Mouse (Mus musculus) kidney, embryonic 14.5 days (tissue): ENCODE measurements at regions not wholly inside any gene's neighbourhood (a gene's known extent, or its start where the extent isn't known, plus 50 kb on each side); places are given as distances from the start of the nearest gene placed in this dataset.
"Not testable (repeated sequence)": the region's sequence is repeated elsewhere in the genome, so short reads cannot be mapped to it uniquely, and the experiment has no call there.

ENCODE experiments used
- ATAC-seq: fragments of 200-750 bp; cut with Nextera tagmentation; 2 replicates; pipeline ENCODE4 v1.8.0; 2017; ENCODE audit warnings: moderate number of reproducible peaks, mild to moderate bottlenecking, moderate TSS enrichment, moderate library complexity; ENCODE audit not compliant: low FRiP score, low TSS enrichment
- H3K27ac ChIP-seq: fragments of 300-500 bp; sonication (generic); 2 replicates; pipeline ENCODE4 v1.5.1; 2014; ENCODE audit warnings: low read depth, mild to moderate bottlenecking, low read length, moderate library complexity, mixed read lengths
- H3K27me3 ChIP-seq: fragments of 300-500 bp; sonication (generic); 2 replicates; pipeline ENCODE4 v1.6.1; 2014; ENCODE audit warnings: mild to moderate bottlenecking, low read length; ENCODE audit not compliant: control insufficient read depth, insufficient read depth
- H3K36me3 ChIP-seq: fragments of 300-500 bp; sonication (generic); 2 replicates; pipeline ENCODE4 v1.6.1; 2014; ENCODE audit warnings: low read length, mixed read lengths; ENCODE audit not compliant: control insufficient read depth, insufficient read depth
- H3K4me1 ChIP-seq: fragments of 300-500 bp; sonication (generic); 2 replicates; pipeline ENCODE4 v1.6.1; 2014; ENCODE audit warnings: low read length, mixed read lengths; ENCODE audit not compliant: control insufficient read depth, insufficient read depth
- H3K4me2 ChIP-seq: fragments of 300-500 bp; sonication (generic); replicated peaks from 2 replicates; pipeline ENCODE4 v1.6.1; 2014; ENCODE audit warnings: low read depth, mild to moderate bottlenecking, low read length
- H3K4me3 ChIP-seq: fragments of 300-500 bp; sonication (generic); 2 replicates; pipeline ENCODE4 v1.5.1; 2014; ENCODE audit warnings: mild to moderate bottlenecking, low read length
- H3K9ac ChIP-seq: fragments of 300-500 bp; sonication (generic); 2 replicates; pipeline ENCODE4 v1.6.1; 2014; ENCODE audit warnings: low read depth, mild to moderate bottlenecking, low read length, moderate library complexity
- H3K9me3 ChIP-seq: fragments of 300-500 bp; sonication (generic); 2 replicates; pipeline ENCODE4 v1.6.1; 2016; ENCODE audit warnings: low read length; ENCODE audit not compliant: control insufficient read depth
- WGBS: fragments of 180-500 bp; shearing (Covaris S2); extraction: QIAGEN DNeasy Blood & Tissue Kit; methylation state at CpG from one replicate; pipeline ENCODE4 v1.1.7; 2014; 5-methylcytosine and 5-hydroxymethylcytosine counted together

DNA sequence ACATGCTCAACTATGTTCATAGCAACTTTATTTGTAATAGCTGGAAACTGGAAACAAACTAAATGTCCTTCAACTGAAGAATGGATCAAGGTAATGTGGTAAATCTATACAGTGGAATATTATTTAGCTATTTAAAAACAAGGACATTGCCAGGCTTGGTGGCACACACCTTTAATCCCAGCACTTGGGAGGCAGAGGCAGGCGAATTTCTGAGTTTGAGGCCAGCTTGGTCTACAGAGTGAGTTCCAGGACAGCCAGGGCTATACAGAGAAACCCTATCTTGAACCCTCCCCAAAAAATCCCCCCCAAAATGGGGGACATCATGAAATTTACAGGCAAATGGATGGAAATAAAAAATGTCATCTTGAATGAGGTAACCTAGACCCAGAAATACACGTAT, 213.6 kb downstream of the Gm31371 start:
- not testable (repeated sequence) for H3K36me3 ChIP-seq, H3K9me3 ChIP-seq, H3K4me3 ChIP-seq, H3K4me2 ChIP-seq, H3K9ac ChIP-seq, H3K4me1 ChIP-seq, H3K27me3 ChIP-seq, ATAC-seq, H3K27ac ChIP-seq
- 74% methylated on average over 2 of the region's 2 CpGs for WGBS

GRCm38 (mm10) chr8:20119581-20119980, 216.4 kb downstream of the Gm31371 start:
- 81% methylated on average over 4 of the region's 4 CpGs for WGBS
- H3K36me3 ChIP-seq, H3K4me2 ChIP-seq, H3K4me3 ChIP-seq, H3K27me3 ChIP-seq, H3K4me1 ChIP-seq, H3K9ac ChIP-seq, ATAC-seq, H3K9me3 ChIP-seq, H3K27ac ChIP-seq: not testable (repeated sequence)

DNA sequence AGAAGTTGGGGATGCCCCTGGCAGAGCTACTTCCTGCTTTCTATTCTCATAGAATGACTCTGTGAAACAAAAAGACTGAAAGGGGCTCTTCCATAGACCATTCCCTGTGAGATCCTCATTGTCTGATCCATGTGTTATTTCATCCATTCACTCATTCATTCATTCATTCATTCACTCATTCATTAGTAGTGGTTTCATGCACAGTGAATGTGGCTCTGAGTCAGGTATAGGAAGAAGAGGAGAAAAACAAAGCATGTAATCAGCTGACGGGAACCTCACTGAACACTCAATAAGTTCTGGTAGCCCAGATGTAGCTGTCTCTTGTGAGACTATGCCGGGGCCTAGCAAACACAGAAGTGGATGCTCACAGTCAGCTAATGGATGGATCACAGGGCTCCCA, 217.0 kb downstream of the Gm31371 start:
- not testable (repeated sequence) for H3K4me1 ChIP-seq, H3K4me3 ChIP-seq, H3K36me3 ChIP-seq, H3K9me3 ChIP-seq, H3K4me2 ChIP-seq, H3K9ac ChIP-seq, ATAC-seq, H3K27ac ChIP-seq, H3K27me3 ChIP-seq
- 93% methylated on average over 2 of the region's 2 CpGs for WGBS

DNA sequence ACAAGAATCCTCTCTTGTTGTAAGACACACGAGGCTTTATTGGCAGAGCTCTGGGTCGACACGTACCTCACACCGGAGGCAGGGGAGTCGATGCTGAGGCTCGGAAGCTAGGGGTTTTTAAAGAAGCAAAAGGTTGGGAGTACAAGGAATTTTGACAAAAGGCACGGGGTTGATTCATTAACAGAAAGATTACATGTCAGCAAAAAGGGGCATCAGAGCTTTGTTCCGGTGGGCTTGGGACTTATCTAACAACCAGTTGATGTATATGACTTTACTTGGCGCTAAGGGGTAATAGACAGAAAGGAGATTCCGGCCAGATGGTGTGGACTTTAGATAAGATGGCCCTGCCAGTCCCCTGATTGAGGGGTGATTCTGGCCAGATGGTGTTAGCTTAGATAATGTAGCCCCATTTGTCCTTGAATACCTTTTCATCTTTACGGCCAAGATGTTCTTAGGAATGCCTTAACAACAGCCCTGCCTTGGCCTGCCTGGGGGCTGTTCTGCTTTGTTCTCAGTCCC, 218.3 kb downstream of the Gm31371 start:
- 88% methylated on average over 6 of the region's 11 CpGs for WGBS

DNA sequence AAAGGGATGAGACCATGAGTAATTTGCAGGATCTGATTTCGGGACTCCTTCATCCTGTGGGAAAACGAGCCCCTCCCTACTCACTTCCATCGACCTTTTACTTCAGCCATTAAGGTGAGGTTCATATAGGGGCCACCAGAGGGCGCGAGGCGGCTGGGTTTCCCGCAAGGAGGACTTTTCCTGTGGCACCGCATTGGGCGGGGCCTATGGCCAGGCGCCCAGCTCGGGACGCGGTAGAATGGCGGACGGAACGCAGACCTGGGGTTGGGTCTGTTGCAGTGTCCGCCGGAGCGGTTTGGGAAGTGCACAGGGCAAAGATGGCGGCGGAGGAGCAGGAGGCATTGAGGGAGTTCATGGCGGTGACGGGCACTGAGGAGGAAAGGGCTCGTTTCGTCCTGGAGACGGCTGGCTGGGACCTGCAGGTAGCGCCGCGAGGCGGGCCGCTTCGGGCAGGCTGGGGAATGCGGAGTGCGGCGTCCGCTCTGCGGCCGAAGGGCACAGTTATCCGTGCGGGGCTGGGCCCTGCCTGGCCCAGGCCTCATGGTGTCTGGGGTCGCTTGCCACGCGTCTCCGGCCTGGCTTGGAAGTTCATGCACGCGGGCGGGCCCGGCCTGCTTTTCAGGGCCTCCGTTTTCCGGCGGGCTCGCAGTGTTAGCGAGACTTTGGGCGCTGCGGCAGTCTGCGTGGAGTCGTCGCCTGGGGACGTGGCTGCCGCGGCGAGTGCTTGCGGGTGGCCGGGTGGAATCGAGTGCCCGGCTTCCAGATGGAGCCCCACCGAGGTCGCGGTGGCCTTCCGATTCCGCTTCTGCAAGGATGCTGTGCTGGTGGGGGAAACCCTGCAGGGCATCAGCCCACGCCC, 219.1 kb downstream of the Gm31371 start:
- ATAC-seq: peak; percentile 100
- H3K27me3 ChIP-seq, H3K27ac ChIP-seq, H3K9me3 ChIP-seq, H3K36me3 ChIP-seq, H3K4me1 ChIP-seq: not testable (repeated sequence)
- peak overlapping the region; percentile 19; the same call in 1 of the 2 replicates for H3K4me2 ChIP-seq
- H3K9ac ChIP-seq: peak overlapping the region; percentile 74
- H3K4me3 ChIP-seq: peak overlapping the region; percentile 53
- WGBS: 15% methylated on average over 57 of the region's 72 CpGs

More for the DNA sequence above, 218.3 kb downstream of the Gm31371 start:
- not testable (repeated sequence) for H3K4me2 ChIP-seq, ATAC-seq, H3K9me3 ChIP-seq, H3K27ac ChIP-seq, H3K27me3 ChIP-seq, H3K9ac ChIP-seq, H3K4me3 ChIP-seq, H3K4me1 ChIP-seq, H3K36me3 ChIP-seq

DNA sequence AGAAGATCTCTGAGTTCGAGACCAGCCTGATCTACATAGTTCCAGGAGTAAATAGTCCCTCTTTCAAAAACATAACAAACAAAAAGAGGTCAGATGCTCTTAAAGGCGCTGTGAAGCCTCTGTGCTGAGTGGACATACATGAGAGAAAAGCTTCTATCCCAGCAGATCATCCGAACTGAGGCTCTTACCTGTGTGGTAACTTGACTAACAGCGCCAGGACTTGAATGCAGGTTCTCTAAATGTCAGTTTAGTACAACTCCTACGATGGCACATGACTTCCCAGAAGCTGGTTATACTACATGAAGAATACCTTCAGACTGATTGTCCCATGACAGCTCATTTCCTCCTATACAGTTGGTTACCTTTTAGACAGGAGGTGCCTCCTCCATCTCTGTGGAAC, 220.4 kb downstream of the Gm31371 start:
- not testable (repeated sequence) for ATAC-seq, H3K9me3 ChIP-seq, H3K36me3 ChIP-seq, H3K27me3 ChIP-seq, H3K9ac ChIP-seq, H3K4me1 ChIP-seq, H3K4me3 ChIP-seq, H3K27ac ChIP-seq, H3K4me2 ChIP-seq
- 89% methylated on average over 5 of the region's 5 CpGs for WGBS

DNA sequence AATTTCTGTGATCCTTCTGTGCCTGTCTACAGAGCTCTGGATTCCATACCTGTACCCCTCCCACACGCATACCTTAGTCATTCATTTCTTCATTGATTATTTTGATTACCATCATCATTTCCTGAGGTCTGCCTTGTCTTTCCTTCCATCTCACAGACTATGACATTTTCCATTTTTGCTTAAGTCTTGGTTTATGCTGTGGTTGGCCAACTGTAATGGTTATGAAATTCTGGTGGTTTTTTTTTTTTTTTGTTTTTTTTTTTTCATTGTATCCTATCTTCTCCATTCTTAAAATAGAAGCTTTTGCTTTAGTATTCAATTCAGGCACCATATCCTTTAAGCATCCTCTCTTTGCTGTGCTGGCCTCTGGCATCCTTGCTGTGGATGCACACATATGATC, 227.4 kb downstream of the Gm15319 start:
- H3K36me3 ChIP-seq, H3K9ac ChIP-seq, ATAC-seq, H3K9me3 ChIP-seq, H3K27me3 ChIP-seq, H3K4me1 ChIP-seq, H3K4me3 ChIP-seq, H3K27ac ChIP-seq, H3K4me2 ChIP-seq: not testable (repeated sequence)
- WGBS: no CpG with 5 or more reads among the region's 1 CpGs

DNA sequence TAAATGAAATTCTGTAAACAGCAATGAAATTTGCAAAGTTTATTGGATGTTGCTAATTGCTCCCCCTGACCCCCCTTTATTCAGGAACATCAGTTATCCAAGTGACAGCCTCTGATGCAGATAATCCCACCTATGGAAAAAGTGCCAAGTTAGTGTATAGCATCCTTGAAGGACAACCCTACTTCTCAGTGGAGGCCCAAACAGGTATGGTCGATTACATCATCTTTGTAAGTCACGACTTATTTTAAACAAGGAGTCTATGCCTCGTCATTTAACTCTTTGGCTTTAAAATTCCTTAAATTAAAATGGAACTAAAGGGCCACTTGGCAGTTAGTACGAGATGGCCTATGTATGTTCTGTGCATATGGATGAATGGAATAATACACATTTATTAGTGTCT, 217.6 kb downstream of the Gm15319 start:
- H3K27ac ChIP-seq, H3K4me3 ChIP-seq, H3K9ac ChIP-seq, H3K4me2 ChIP-seq, ATAC-seq, H3K4me1 ChIP-seq, H3K36me3 ChIP-seq, H3K9me3 ChIP-seq, H3K27me3 ChIP-seq: not testable (repeated sequence)
- WGBS: 83% methylated on average over 4 of the region's 4 CpGs

- not testable (repeated sequence) for H3K4me2 ChIP-seq, H3K36me3 ChIP-seq, ATAC-seq, H3K9ac ChIP-seq, H3K4me1 ChIP-seq, H3K9me3 ChIP-seq, H3K4me3 ChIP-seq, H3K27me3 ChIP-seq, H3K27ac ChIP-seq
- 74% methylated on average over 5 of the region's 11 CpGs for WGBS
Measured at GRCm38 (mm10) chr8:20151317-20152047, 211.5 kb downstream of the Gm15319 start.
